Mouse (Mus musculus) erythroid progenitor cell, adult 5-6 weeks (primary cell): ENCODE data around the gene Nol11. TPM values are rescaled to one million over a fixed set of nuclear protein-coding genes. Genes with fewer than 3 reads are reported as not detected.
A peak's percentile ranks its signal among the peaks of the same experiment; 100 is the strongest.

Experiments used
- ATAC-seq: replicated peaks from 2 replicates; pipeline ENCODE4 v1.8.0; 2016; ENCODE audit warnings: moderate number of reproducible peaks, mild to moderate bottlenecking, moderate TSS enrichment, inconsistent platforms; ENCODE audit not compliant: poor library complexity, low FRiP score, severe bottlenecking
- total RNA-seq, 2 experiments: library from RNA; stranded (forward) in 1 of 2; stranded (reverse) in 1 of 2; fragments of 150-400 nt in 1 of 2; fragments of 186-747, 209-891 nt in 1 of 2; gene quantifications; 2 replicates each; pipeline versions ENCODE4 v1.2.3 to v1.2.4; 2015 to 2017; ENCODE audit warnings: low replicate concordance in 2 of 2

The Nol11 gene
- total RNA-seq, 2 experiments from 2014 or later, result 7.9 to 10.9 TPM

GRCm38 (mm10) chr11:107124327-107124731 is 64.9 kb downstream of the Nol11 start:
- ATAC-seq, result peak; percentile 75

GRCm38 (mm10) chr11:107117789-107118188 is 71.4 kb downstream of the Nol11 start:
- no peak for ATAC-seq

Other genes starting within 250 kb of the Nol11 start
- gene Kpna2, start 189.8 kb downstream of the Nol11 start, total RNA-seq (2015; ENCODE audit: low replicate concordance), result 456 and 494 TPM in 2 replicates
- 286 and 365 TPM in 2 replicates for gene Kpna2, start 189.8 kb downstream of the Nol11 start, total RNA-seq (2017; ENCODE audit: low replicate concordance)
- gene 1810010H24Rik, start 163.7 kb downstream of the Nol11 start, total RNA-seq (2015; ENCODE audit: low replicate concordance), result 2.5 TPM in 1 of 2 replicates, not detected in the other
- not detected in 2 replicates for gene 1810010H24Rik, start 163.7 kb downstream of the Nol11 start, total RNA-seq (2017; ENCODE audit: low replicate concordance)
- gene Bptf, start 57.3 kb downstream of the Nol11 start, total RNA-seq (2015; ENCODE audit: low replicate concordance), result 35.0 and 65.4 TPM in 2 replicates
- gene Bptf, start 57.3 kb downstream of the Nol11 start, total RNA-seq (2017; ENCODE audit: low replicate concordance), result 54.1 and 57.1 TPM in 2 replicates